Mouse (Mus musculus) monocyte, adult 2 months (primary cell): Measurements from ENCODE around the gene Eloa.

Source experiments
- DNase-seq, 2 experiments: peaks; one replicate each; pipeline ENCODE4 v3.0.0; 2022; ENCODE audit warnings: low spot score in 2 of 2, low read depth in 1 of 2

Gene Eloa

DNA sequence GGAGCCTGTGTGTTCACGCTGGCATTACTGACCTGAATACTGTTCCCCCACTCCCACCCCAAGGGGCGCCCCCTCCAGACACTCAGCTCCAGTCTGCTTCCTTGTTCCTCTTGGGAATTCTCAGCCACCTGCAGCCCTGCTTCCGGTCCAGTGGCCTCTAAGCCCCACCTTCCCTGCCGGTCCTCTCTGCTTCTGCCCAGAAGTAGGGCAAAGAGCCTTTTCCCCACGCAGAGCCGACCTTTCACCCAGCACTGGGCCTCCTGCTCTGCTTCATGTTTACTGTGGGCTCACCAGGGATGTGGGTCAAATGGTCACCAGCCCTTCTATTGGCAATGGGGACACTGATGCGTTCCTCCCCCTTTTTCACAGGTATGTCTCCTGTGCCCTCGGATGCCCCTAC is 63.2 kb downstream of the Eloa start:
- DNase-seq: no peak

DNA sequence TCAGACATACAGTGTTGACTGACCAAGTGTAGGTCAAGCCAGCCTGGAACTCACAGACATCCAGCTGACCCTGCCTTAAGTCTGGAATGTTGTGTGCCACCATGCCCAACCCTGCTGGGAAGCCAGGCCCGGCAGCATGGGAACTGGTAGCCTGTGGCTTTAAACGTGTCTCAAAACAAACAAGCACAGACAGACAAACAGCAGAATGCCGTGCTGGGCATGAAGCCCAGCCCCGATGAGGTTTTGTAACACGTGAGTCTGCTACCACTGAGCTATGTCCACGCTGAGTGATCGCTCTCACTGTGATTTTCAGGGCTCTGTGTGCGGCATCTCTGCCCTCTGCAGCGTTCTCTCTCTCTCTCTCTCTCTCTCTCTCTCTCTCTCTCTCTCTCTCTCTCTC is 65.7 kb downstream of the Eloa start:
- DNase-seq: no peak

DNA sequence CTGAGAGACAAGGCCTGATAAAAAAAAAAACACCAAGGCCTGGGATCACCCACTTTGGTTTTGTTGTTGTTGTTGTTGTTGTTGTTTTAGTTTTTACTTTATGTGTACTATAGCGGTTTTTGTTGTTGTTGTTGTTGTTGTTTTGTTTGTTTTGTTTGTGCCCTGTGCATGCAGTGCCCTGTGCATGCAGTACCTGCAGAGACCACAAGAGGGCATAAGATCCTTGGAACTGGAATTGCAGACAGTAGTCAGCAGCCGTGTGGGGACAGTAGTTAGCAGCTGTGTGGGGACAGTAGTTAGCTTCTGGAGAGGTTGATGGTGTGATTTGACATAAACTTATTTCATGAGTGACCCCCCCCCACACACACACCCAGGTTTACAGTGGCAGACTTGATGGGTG is 67.3 kb downstream of the Eloa start:
- peak in 1 of 2 experiments; percentile 64 for DNase-seq
